9 mouse cellular contexts compared by ENCODE assay signal in the genomic region with DNA sequence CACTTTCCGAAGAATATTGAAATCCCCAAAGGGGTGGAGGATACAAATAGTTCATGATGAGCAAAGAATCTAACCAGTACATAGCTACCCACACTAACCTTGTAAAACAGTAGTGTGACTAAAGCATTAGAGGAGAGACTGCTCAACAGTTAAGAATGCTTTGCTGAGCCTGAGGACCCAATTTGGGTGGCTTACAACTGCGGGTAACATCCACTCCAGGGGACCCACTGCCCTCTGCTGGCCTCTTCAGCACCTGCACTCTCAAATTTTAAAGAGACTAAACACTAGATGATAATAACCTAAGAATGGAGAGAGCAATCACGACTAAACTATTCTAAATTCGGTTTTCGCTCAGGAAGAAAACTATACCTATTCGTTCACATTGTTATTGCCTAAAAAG. TPM values are rescaled to one million over a fixed set of nuclear protein-coding genes. Genes with fewer than 3 reads are reported as not detected.
A peak's percentile ranks its signal among the peaks of the same experiment; 100 is the strongest.
DNase-seq lines count a peak whose midpoint lies in the region; ATAC-seq and TF ChIP-seq lines count a peak whose summit lies in the region.
"Had no signal": no experiment of that assay in that cellular context is flagged by ENCODE, and none has a peak within 500 bp of the region (broad histone marks: within the 10 kb centered on the region; RNA-seq: fewer than 3 reads in every experiment).

No protein-coding gene starts in this region.

- no peak overlapping the region for H3K4me2 ChIP-seq in CH12.LX (ENCODE audit: insufficient read depth, low read depth, poor library complexity, severe bottlenecking)
- no peak overlapping the region for H3K4me2 ChIP-seq in kidney, embryonic 14.5 days (replicated peaks; ENCODE audit: low read depth, low read length)
- H3K4me2 ChIP-seq: hindbrain, embryonic 15.5 days had no signal

- TF ChIP-seq RAD21 in CH12.LX (IDR thresholded peaks at IDR 0.05; ENCODE audit: low read depth, low read length): peak; percentile 97

- in situ Hi-C loops in CH12.LX (cut with MboI; ENCODE audit: low pct_ligation_motif_present, low pct_unique_long_range_greater_than_20kb, low sequenced_read_pairs) (loop anchor here (5.0 to 10.0 kb wide), 2 partner anchors 159 to 322 kb away; no protein-coding TSS in a partner anchor), Patski (cut with MboI; ENCODE audit: low pct_unique_long_range_greater_than_20kb) (loop anchor here (5.0 kb wide), 3 partner anchors 89 to 324 kb away; no protein-coding TSS in a partner anchor)

- H3K9ac ChIP-seq in CH12.LX (ENCODE audit: insufficient read depth, low read depth): no peak overlapping the region
- H3K9ac ChIP-seq in kidney, embryonic 14.5 days (ENCODE audit: low read depth, low read length): no peak overlapping the region
- H3K9ac ChIP-seq: hindbrain, embryonic 15.5 days had no signal

- no peaks in the 10 kb centered on the region for H3K36me3 ChIP-seq in CH12.LX (replicated peaks in 1 of 2; ENCODE audit: control insufficient read depth in 1 of 2, insufficient read depth in 1 of 2, low read length in 1 of 2)
- no peaks in the 10 kb centered on the region for H3K36me3 ChIP-seq in kidney, embryonic 14.5 days (ENCODE audit: control insufficient read depth, insufficient read depth, low read length)
- H3K36me3 ChIP-seq: hindbrain, embryonic 15.5 days had no signal

- H3K4me3 ChIP-seq in CH12.LX (replicated peaks in 1 of 3; ENCODE audit: low read depth in 2 of 3, low read length in 2 of 3, poor library complexity in 1 of 3): no peak overlapping the region
- no peak overlapping the region for H3K4me3 ChIP-seq in kidney, embryonic 14.5 days (ENCODE audit: low read length)
- H3K4me3 ChIP-seq: hindbrain, embryonic 15.5 days had no signal

- WGBS in kidney, embryonic 14.5 days: 55% methylated on average over 6 of the region's 6 CpGs

- no peak for TF ChIP-seq EP300 in CH12.LX (IDR thresholded peaks at IDR 0.05; ENCODE audit: low read length)

- H3K4me1 ChIP-seq in CH12.LX (ENCODE audit: control insufficient read depth in 1 of 2, insufficient read depth in 2 of 2): no peaks in the 10 kb centered on the region
- H3K4me1 ChIP-seq in kidney, embryonic 14.5 days (ENCODE audit: control insufficient read depth, insufficient read depth, low read length): no peaks in the 10 kb centered on the region
- H3K4me1 ChIP-seq: hindbrain, embryonic 15.5 days had no signal

- ATAC-seq in Patski: peak; percentile 82
- peak; percentile 68; the same call in 1 of the 2 replicates for ATAC-seq in kidney, embryonic 14.5 days (ENCODE audit: low FRiP score, low TSS enrichment)
- peak; percentile 75; the same call in 1 of the 2 replicates for ATAC-seq in monocyte, adult 5-6 weeks (replicated peaks; ENCODE audit: insufficient number of reproducible peaks, low FRiP score, low TSS enrichment, poor library complexity, severe bottlenecking)

- H3K27ac ChIP-seq in CH12.LX (ENCODE audit: insufficient read depth, low read depth): no peak overlapping the region
- H3K27ac ChIP-seq in kidney, embryonic 14.5 days (ENCODE audit: low read depth, low read length): no peak overlapping the region
- H3K27ac ChIP-seq: hindbrain, embryonic 15.5 days had no signal

- H3K79me2 ChIP-seq in CH12.LX (replicated peaks; ENCODE audit: control insufficient read depth, extremely low read depth, insufficient read depth, poor library complexity, severe bottlenecking): no peaks in the 10 kb centered on the region

- CTCF ChIA-PET in Patski (lab: Charles Lee): interaction anchor here (1.0 to 6.1 kb wide), 14 partner anchors 10 to 261 kb away, joined by 3 to 46 read pairs (median 3); no protein-coding TSS in a partner anchor

- no peak for TF ChIP-seq POLR2A in CH12.LX (IDR thresholded peaks at IDR 0.05; ENCODE audit: low read depth, low read length)

- POLR2A ChIA-PET in Patski (lab: Charles Lee): interaction anchor here (0.6 to 1.0 kb wide), 2 partner anchors 49 to 255 kb away, joined by 4 to 5 read pairs; no protein-coding TSS in a partner anchor

- DNase-seq in layer of hippocampus, postnatal 10 days (ENCODE audit: low spot score in 2 of 2): peak; percentile 50 to 52
- DNase-seq in layer of hippocampus, adult 9-11 months: no peak
- peak; percentile 61 for DNase-seq in CH12.LX (ENCODE audit: extremely low read depth)
- peak; percentile 60 for DNase-seq in Patski (ENCODE audit: low read depth, low spot score)
- DNase-seq in embryo, embryonic 11 days: peak; percentile 71
- DNase-seq in layer of hippocampus, postnatal 36 days: no peak

- TF ChIP-seq CTCF in CH12.LX (conservative IDR thresholded peaks at IDR 0.05 in 1 of 2, IDR thresholded peaks at IDR 0.05 in 1 of 2; ENCODE audit: low read depth in 2 of 2, low read length in 2 of 2) (peak; percentile 76 to 94; a peak in 3 of 4 replicates), Patski (IDR thresholded peaks at IDR 0.05) (peak; percentile 95)

- dilution Hi-C loops in CH12.LX (cut with MboI; ENCODE audit: extremely low pct_ligation_motif_present, extremely low pct_unique_long_range_greater_than_20kb, low sequenced_read_pairs): no loop called here

- H3K9me3 ChIP-seq in CH12.LX (replicated peaks; ENCODE audit: low read length): no peaks in the 10 kb centered on the region
- no peaks in the 10 kb centered on the region for H3K9me3 ChIP-seq in kidney, embryonic 14.5 days (ENCODE audit: control insufficient read depth, low read length)
- H3K9me3 ChIP-seq: hindbrain, embryonic 15.5 days had no signal

- H3K27me3 ChIP-seq in CH12.LX (replicated peaks): no peaks in the 10 kb centered on the region
- H3K27me3 ChIP-seq in Patski: no peaks in the 10 kb centered on the region
- H3K27me3 ChIP-seq in kidney, embryonic 14.5 days (ENCODE audit: control insufficient read depth, insufficient read depth, low read length): no peaks in the 10 kb centered on the region
- H3K27me3 ChIP-seq: hindbrain, embryonic 15.5 days had no signal

TF ChIP-seq in CH12.LX, 34 proteins besides CTCF, POLR2A, EP300 and RAD21:
- TF ChIP-seq ZC3H11A (IDR thresholded peaks at IDR 0.05; ENCODE audit: low read depth, low read length) (peak; percentile 83), NRF1 (IDR thresholded peaks at IDR 0.05; ENCODE audit: low read depth, low read length) (0 out of 2 replicates have a peak, but pooled peaks have one; percentile 13), ZMIZ1 (IDR thresholded peaks at IDR 0.05; ENCODE audit: low read depth, low read length) (no peak), JUND (conservative IDR thresholded peaks at IDR 0.05; ENCODE audit: low read depth, low read length) (no peak), HCFC1 (IDR thresholded peaks at IDR 0.05; ENCODE audit: low read depth, low read length) (no peak), IRF4 (IDR thresholded peaks at IDR 0.05; ENCODE audit: low read depth, low read length) (no peak; the same call in 1 of the 2 replicates), SMC3 (IDR thresholded peaks at IDR 0.05; ENCODE audit: low read depth, low read length) (peak; percentile 98), ETS1 (conservative IDR thresholded peaks at IDR 0.05; ENCODE audit: low read depth, low read length) (no peak), GABPA (IDR thresholded peaks at IDR 0.05; ENCODE audit: insufficient replicate concordance, low read depth, low read length) (no peak), CHD1 (IDR thresholded peaks at IDR 0.05; ENCODE audit: low read depth, low read length) (no peak)

RNA-seq across cellular contexts. Expression of a gene that starts 43.4 kb away (rescaled TPM):
- 1 to 10 TPM; 1.2 to 1.3 TPM for total RNA-seq in layer of hippocampus, postnatal 10 days (2021)
- total RNA-seq in CH12.LX (2012; rRNA removed) (not detected in 2 replicates), CH12.LX (2014; rRNA removed) (not detected in 2 replicates)
- polyA plus RNA-seq in CH12.LX (2012; ENCODE audit: insufficient read length, low read depth) (not detected in 2 replicates), Patski (2021) (not detected)
- 29.9 and 36.0 TPM in 2 replicates for polyA plus RNA-seq in kidney, embryonic 14.5 days (2014; fragmentation: Nextera tagmentation; extraction: Ambion mirVana)
- total RNA-seq in monocyte, adult 5-6 weeks (2017): not detected in 3 replicates
- total RNA-seq in layer of hippocampus, postnatal 36 days (2021): under 1 TPM; 0.15 to 0.25 TPM

RNA-seq across cellular contexts. Expression of a gene that starts 58.7 kb away (rescaled TPM):
- total RNA-seq in layer of hippocampus, postnatal 10 days (2021): under 1 TPM; 0.36 to 0.78 TPM
- total RNA-seq in CH12.LX (2012; rRNA removed) (0.29 and 0.30 TPM in 2 replicates), CH12.LX (2014; rRNA removed) (0.19 TPM in 1 of 2 replicates, not detected in the other)
- polyA plus RNA-seq in CH12.LX (2012; ENCODE audit: insufficient read length, low read depth) (0.14 TPM in 1 of 2 replicates, not detected in the other), Patski (2021) (0.15 TPM)
- polyA plus RNA-seq in kidney, embryonic 14.5 days (2014; fragmentation: Nextera tagmentation; extraction: Ambion mirVana): 0.43 TPM in 2 replicates
- total RNA-seq in monocyte, adult 5-6 weeks (2017): not detected in 3 replicates
- total RNA-seq in layer of hippocampus, postnatal 36 days (2021): under 1 TPM in 1 of 2 experiments, not detected in 1; 0.28 TPM

RNA-seq across cellular contexts. Expression of a gene that starts 58.9 kb away (rescaled TPM):
- 10 to 100 TPM; 25.9 to 32.5 TPM for total RNA-seq in layer of hippocampus, postnatal 10 days (2021)
- total RNA-seq in CH12.LX (2012; rRNA removed) (36.5 and 39.1 TPM in 2 replicates), CH12.LX (2014; rRNA removed) (71.9 and 74.7 TPM in 2 replicates)
- polyA plus RNA-seq in CH12.LX (2012; ENCODE audit: insufficient read length, low read depth) (46.0 and 47.3 TPM in 2 replicates), Patski (2021) (42.2 TPM)
- polyA plus RNA-seq in kidney, embryonic 14.5 days (2014; fragmentation: Nextera tagmentation; extraction: Ambion mirVana): 67.0 and 77.1 TPM in 2 replicates
- total RNA-seq in monocyte, adult 5-6 weeks (2017): 35.7 to 50.1 TPM (median 38.8 TPM) in 3 replicates
- total RNA-seq in layer of hippocampus, postnatal 36 days (2021): 10 to 100 TPM; 20.8 to 24.0 TPM

Comparison
In these comparisons a context has a peak if more than half of its experiments do, and no peak if none do; other contexts are left out.
1. DNase-seq: peak in layer of hippocampus, postnatal 10 days (2 of 2), CH12.LX (single experiment), Patski (single experiment) and embryo, embryonic 11 days (single experiment); none in layer of hippocampus, adult 9-11 months (single experiment) and layer of hippocampus, postnatal 36 days (0 of 2).
2. Peak in every context shown above with its lines, with median percentiles within 50 percentile points of each other: ATAC-seq.